Mouse (Mus musculus) embryonic facial prominence, embryonic 15.5 days (tissue): Measurements from ENCODE around the gene Nfe2l1. TPM values are rescaled to one million over a fixed set of nuclear protein-coding genes. Genes with fewer than 3 reads are reported as not detected.

Experiments
- ATAC-seq: fragments of 200-750 bp; cut with Nextera tagmentation; 2 replicates; pipeline ENCODE4 v1.8.0; 2017; ENCODE audit warnings: low read depth, moderate TSS enrichment; ENCODE audit not compliant: insufficient number of reproducible peaks, low FRiP score, low TSS enrichment
- H3K27ac ChIP-seq: fragments of 300-500 bp; sonication (generic); replicated peaks from 2 replicates; pipeline ENCODE4 v1.5.1; 2015; ENCODE audit warnings: mild to moderate bottlenecking, inconsistent platforms
- H3K27me3 ChIP-seq: fragments of 300-500 bp; sonication (generic); 2 replicates; pipeline ENCODE4 v1.6.1; 2015; ENCODE audit warnings: inconsistent platforms
- H3K36me3 ChIP-seq: fragments of 300-500 bp; sonication (generic); 2 replicates; pipeline ENCODE4 v1.6.1; 2015; ENCODE audit warnings: mild to moderate bottlenecking, inconsistent platforms
- H3K4me1 ChIP-seq: fragments of 300-500 bp; sonication (generic); 2 replicates; pipeline ENCODE4 v1.6.1; 2015; ENCODE audit warnings: inconsistent platforms
- H3K4me2 ChIP-seq: fragments of 300-500 bp; sonication (generic); replicated peaks from 2 replicates; pipeline ENCODE4 v1.6.1; 2015; ENCODE audit warnings: mild to moderate bottlenecking, inconsistent platforms
- H3K4me3 ChIP-seq: fragments of 300-500 bp; sonication (generic); replicated peaks from 2 replicates; pipeline ENCODE4 v1.5.1; 2015; ENCODE audit warnings: mild to moderate bottlenecking, inconsistent platforms
- H3K9ac ChIP-seq: fragments of 300-500 bp; sonication (generic); 2 replicates; pipeline ENCODE4 v1.6.1; 2015; ENCODE audit warnings: inconsistent platforms
- H3K9me3 ChIP-seq: fragments of 300-500 bp; sonication (generic); replicated peaks from 2 replicates; pipeline ENCODE4 v1.6.1; 2016; ENCODE audit warnings: inconsistent platforms
- WGBS: fragments of 180-500 bp; shearing (Covaris S2); methylation state at CpG from one replicate; pipeline ENCODE4 v1.1.7; 2015; 5-methylcytosine and 5-hydroxymethylcytosine counted together
- polyA plus RNA-seq: library from polyadenylated mRNA; unstranded; fragments of >200 nt; fragmentation: Nextera tagmentation; extraction: Ambion mirVana; gene quantifications from 2 replicates; pipeline ENCODE4 v1.2.1, GENCODE M21; 2015

Gene Nfe2l1
- polyA plus RNA-seq, 1 experiment from 2014 or later: 71.7 TPM

DNA sequence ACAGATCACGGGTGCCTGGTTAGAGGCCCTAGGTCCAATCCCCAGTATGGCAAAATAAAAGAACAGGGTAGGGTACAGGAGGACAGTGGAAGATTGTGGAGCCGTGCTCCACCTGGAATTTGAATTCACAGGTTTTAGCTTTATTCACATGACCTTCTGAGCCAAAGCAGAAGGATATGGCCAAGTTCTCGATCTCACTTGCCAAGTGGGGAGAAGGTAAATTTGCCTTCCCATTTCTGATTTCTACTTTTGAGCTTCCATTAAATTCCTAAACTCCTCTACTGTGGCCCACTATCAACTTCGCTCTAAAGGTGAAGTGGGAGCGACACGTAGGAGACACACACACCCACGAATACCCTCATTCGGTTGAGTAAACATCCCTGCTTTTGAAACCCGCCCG, 887 bp downstream of the Nfe2l1 start:
- peaks cover 15% of the 10 kb centered on the region for H3K36me3 ChIP-seq
- no peak for ATAC-seq
- H3K4me3 ChIP-seq: peak overlapping the region; percentile 98
- H3K27me3 ChIP-seq: no peaks in the 10 kb centered on the region
- H3K9me3 ChIP-seq: no peaks in the 10 kb centered on the region
- peaks cover 53% of the 10 kb centered on the region for H3K4me1 ChIP-seq
- H3K9ac ChIP-seq: peak overlapping the region; percentile 89
- peak overlapping the region; percentile 99 for H3K27ac ChIP-seq
- WGBS: 11% methylated on average over 10 of the region's 10 CpGs
- H3K4me2 ChIP-seq: peak overlapping the region; percentile 61

DNA sequence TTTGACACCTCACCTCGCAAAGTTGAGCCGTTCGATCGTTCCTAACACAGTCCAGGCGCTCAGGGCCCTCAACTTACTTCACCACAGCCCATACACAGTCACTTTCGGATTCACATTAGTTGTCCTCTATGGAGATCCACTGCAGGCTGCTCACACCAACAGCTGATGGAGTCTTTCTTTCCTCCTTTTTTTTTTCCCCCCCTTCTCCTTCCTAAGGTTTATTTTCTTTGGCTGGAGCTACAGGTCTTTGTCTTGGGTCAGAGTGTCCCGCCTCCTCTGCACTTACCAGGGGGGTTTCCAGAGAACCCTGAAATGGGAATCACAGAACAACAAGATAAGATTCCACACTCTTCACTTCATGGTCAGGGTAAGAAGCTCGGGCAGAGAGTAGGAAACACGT, 1.9 kb downstream of the Nfe2l1 start:
- Histone ChIP-seq H3K36me3 (peaks cover 15% of the 10 kb centered on the region), H3K9ac (no peak overlapping the region; the same call in 1 of the 2 replicates), H3K27ac (peak overlapping the region; percentile 34), H3K9me3 (no peaks in the 10 kb centered on the region), H3K27me3 (no peaks in the 10 kb centered on the region), H3K4me2 (peak overlapping the region; percentile 87), H3K4me3 (peak overlapping the region; percentile 9; the same call in 1 of the 2 replicates), H3K4me1 (peaks cover 62% of the 10 kb centered on the region)
- ATAC-seq: no peak
- 73% methylated on average over 9 of the region's 9 CpGs for WGBS

DNA sequence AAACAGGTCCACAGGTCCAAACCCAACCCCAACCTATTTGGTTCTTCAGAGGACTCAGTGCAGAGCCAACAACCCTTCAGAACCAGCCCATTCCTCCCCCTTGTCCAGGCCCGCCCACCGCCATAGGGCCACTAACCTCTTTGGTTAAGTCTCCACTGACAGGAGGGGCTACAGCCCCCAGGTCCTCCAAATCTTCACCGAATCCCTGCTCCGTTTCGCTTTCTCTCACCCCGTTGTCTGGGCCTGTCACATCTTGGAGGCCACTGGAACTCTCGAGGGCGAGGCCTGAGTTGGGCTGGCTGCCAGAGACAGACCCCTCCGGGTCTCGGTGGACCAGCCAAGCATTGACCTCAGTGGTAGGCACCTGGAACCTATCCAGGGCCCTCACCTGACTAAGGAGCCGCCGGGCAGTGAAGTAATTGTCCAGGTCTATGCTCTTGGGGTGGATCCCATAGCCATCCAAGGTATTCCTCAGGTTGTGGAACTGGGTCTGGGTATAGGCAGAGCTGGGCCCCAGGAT, 2.6 kb downstream of the Nfe2l1 start:
- Histone ChIP-seq H3K4me3 (peak overlapping the region; percentile 18), H3K9me3 (no peaks in the 10 kb centered on the region), H3K27ac (peak overlapping the region; percentile 45; the same call in 1 of the 2 replicates), H3K4me1 (peaks cover 67% of the 10 kb centered on the region), H3K27me3 (no peaks in the 10 kb centered on the region), H3K36me3 (peaks cover 19% of the 10 kb centered on the region), H3K9ac (no peak overlapping the region), H3K4me2 (peak overlapping the region; percentile 87)
- 77% methylated on average over 12 of the region's 12 CpGs for WGBS
- ATAC-seq: no peak

DNA sequence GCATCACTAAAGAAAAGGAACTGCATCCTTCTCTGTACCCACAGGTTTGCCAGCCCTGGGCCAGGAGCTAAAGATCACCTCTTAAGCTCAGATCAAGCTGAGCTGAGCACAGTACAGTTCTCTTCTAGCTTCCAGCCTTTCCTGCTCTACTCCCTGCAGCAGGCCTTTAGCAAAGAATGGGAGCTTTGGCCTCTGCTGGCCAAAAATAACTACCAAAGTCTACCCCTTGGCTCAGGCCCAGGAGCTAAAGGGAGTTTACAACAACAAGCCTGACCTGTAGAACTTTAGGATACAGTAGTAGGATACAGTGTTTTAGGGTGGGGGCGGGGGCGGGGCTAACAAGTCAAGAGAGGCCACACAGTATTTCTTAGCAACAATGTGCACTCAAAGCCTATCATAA, 3.3 kb downstream of the Nfe2l1 start:
- peak overlapping the region; percentile 18 for H3K4me3 ChIP-seq
- no peak for ATAC-seq
- H3K36me3 ChIP-seq: peaks cover 26% of the 10 kb centered on the region
- H3K4me2 ChIP-seq: peak overlapping the region; percentile 87
- H3K4me1 ChIP-seq: peaks cover 67% of the 10 kb centered on the region
- no peaks in the 10 kb centered on the region for H3K9me3 ChIP-seq
- peak overlapping the region; percentile 45 for H3K27ac ChIP-seq
- H3K9ac ChIP-seq: no peak overlapping the region
- no peaks in the 10 kb centered on the region for H3K27me3 ChIP-seq
- WGBS: 78% methylated on average over 2 of the region's 2 CpGs

DNA sequence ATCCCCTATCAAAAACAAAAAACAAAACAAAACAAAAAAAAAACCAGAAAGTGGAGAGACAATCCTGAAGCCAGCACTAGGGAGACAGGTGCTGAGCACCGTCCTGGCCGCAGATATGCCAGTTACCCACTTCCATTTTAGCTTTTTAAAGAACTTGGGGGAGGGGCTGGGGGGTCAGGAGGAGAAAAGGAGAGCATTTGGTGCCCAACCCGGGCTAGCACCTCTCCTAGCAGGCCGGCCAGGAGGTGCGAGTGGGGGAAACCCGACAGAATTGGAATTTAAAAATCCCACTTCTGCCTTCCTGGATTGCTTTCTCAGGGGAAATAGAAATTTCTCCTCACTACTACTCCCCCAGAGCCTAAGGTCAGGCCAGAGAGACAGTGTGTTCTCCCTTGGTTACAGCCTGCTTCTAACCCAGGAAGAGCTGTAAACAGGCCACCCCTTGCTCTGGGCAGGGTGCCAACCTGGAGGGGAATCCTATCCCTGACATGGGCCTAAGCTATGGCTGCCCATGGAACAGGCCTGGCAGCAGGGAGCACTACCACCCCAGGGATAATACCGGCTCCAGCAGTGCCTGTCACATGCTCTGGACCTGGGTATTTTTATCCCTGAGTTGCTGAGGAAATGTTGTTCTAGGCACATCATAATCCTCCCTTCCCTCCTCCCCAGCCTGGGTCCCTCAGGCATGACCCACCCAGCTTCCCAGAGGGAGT, 4.8 kb downstream of the Nfe2l1 start:
- no peaks in the 10 kb centered on the region for H3K27me3 ChIP-seq
- no peak overlapping the region; the same call in 1 of the 2 replicates for H3K9ac ChIP-seq
- H3K27ac ChIP-seq: peak overlapping the region; percentile 83
- no peaks in the 10 kb centered on the region for H3K9me3 ChIP-seq
- peak overlapping the region; percentile 50 for H3K4me3 ChIP-seq
- ATAC-seq: no peak
- WGBS: 37% methylated on average over 7 of the region's 7 CpGs
- peaks cover 41% of the 10 kb centered on the region for H3K36me3 ChIP-seq
- peaks cover 63% of the 10 kb centered on the region for H3K4me1 ChIP-seq
- H3K4me2 ChIP-seq: peak overlapping the region; percentile 87

DNA sequence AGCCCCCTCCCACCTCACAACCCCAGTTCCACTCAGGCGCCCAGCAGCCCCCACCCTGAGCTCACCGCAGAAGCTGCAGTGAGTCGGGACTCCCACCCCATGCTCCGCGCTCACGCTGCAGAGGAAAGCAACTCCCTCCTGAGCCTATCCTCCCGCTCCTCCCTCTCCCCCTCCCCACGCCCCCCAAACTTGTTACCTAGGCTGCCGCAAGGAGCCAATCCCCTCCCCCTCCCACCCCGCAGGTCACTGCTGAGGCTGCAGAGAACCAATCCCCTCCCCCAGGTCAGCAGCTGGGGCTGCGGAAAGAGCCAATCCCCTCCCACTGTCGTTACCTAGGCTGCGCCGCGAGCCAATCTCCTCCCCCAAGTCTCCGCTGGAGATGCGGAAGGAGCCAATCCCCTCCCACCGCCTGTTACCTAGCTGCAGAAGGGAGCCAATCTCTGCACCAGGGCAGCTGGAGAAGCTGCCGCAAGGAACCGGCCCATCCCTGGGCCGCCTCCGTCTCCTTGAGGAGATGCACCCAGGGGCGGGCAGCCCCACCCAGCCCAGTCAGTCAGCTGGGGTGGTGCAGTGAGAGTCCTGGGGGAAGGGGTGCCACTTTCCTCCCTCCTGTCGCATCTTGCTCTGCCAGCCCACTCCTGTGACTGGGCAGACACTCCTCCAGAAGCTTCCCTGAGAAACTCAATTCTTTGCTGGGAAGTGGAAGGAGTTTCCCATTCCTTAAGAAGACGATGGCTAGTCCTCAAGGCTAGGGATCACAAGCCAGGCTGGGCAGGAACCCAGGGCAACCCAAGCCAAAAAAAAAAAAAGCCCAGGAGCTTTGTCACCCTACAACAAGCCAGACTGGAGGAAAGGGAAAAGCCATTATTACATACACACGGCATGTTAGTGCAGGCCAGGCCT, 5.6 kb downstream of the Nfe2l1 start:
- H3K27me3 ChIP-seq: no peaks in the 10 kb centered on the region
- peak overlapping the region; percentile 83 for H3K27ac ChIP-seq
- 1% methylated on average over 26 of the region's 26 CpGs for WGBS
- H3K4me1 ChIP-seq: peaks cover 62% of the 10 kb centered on the region
- H3K9ac ChIP-seq: peak overlapping the region; percentile 31
- ATAC-seq: peak; percentile 85
- H3K4me2 ChIP-seq: peak overlapping the region; percentile 87
- H3K4me3 ChIP-seq: peak overlapping the region; percentile 50
- peaks cover 49% of the 10 kb centered on the region for H3K36me3 ChIP-seq
- H3K9me3 ChIP-seq: no peaks in the 10 kb centered on the region

DNA sequence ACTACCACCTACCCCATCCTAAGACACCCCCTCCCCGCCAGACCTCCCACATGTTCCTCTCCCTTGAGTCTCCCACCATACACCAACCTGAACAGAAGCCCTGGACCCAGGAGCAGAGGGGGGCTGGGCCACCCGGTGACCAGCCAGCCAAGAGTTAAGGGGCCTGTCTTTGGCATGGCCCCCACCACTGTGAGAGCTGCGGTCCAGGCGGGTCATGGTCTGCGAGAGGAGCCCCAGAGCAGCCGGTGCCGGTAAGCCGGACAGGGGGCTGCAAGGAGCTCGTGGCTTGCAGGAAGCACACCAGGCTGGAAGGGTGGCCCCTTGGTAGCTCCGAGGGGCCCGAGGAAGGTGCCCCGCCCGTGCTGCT, 6.3 kb downstream of the Nfe2l1 start:
- Histone ChIP-seq H3K27me3 (no peaks in the 10 kb centered on the region), H3K36me3 (peaks cover 56% of the 10 kb centered on the region), H3K27ac (peak overlapping the region; percentile 83), H3K9ac (peak overlapping the region; percentile 31), H3K4me3 (peak overlapping the region; percentile 50), H3K4me1 (peaks cover 57% of the 10 kb centered on the region), H3K4me2 (peak overlapping the region; percentile 87), H3K9me3 (no peaks in the 10 kb centered on the region)
- WGBS: 6% methylated on average over 13 of the region's 13 CpGs
- ATAC-seq: peak; percentile 17; the same call in 1 of the 2 replicates

DNA sequence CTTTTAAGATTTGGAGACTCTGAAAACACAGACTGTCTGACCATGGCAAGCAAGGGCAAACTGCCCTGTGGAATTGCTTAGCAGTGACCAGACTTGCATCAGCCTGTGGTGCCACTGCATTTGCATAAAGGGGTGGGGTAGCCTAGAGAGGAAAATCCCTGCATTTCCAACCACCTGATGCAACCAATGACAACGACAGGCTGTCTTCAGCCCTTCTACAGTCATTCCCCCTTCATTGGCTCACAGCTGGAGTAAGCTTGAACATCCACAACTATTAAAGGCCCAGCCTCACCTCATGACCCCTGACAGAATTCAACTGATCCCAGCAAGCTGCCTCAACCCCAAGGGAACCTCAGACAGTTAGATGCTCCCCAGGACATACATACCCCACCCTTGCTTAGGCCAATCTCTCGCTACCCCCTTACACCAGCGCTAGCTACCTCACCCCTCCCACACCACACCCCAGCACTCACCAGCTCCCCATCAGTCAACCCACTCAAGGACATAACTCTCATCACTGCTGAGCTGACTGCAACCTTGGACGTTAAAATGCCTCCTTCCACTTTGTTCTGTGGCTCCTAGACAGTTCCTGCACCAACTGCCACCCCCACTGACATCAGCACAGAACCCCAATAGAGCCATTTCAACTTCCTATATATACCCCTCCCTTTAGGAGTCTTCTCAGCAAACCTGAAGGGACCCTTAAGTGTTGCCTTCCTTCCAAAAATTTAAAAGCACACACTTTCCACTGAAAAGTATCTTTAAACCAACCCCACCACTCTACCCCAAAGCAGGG, 6.9 kb downstream of the Nfe2l1 start:
- Histone ChIP-seq H3K9ac (no peak overlapping the region), H3K27me3 (no peaks in the 10 kb centered on the region), H3K36me3 (peaks cover 62% of the 10 kb centered on the region), H3K9me3 (no peaks in the 10 kb centered on the region), H3K4me3 (peak overlapping the region; percentile 50), H3K4me1 (peaks cover 52% of the 10 kb centered on the region), H3K4me2 (peak overlapping the region; percentile 87), H3K27ac (peak overlapping the region; percentile 83; the same call in 1 of the 2 replicates)
- no peak for ATAC-seq
- WGBS: 37% methylated on average over 4 of the region's 4 CpGs

DNA sequence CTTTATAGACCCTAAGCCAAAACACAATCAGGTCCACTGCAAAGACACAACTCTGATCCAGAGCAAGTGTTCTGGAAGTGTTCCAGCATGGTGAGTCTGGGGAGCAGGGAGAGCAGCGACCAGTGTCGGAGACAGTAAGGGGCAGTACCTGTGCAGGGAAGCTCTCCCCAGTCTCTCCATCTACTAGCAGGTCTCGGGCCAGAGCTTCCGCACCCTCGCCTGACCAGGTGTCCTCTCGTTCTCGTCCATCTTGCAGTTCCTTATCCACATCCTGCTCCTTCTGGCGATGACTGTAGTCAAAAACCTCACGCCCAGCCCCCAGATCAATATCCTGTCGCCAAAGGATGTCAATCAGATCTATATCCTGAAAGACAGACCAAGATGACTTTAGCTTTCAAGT, 7.8 kb downstream of the Nfe2l1 start:
- H3K36me3 ChIP-seq: peaks cover 67% of the 10 kb centered on the region
- ATAC-seq: no peak
- H3K4me1 ChIP-seq: peaks cover 43% of the 10 kb centered on the region
- H3K9ac ChIP-seq: no peak overlapping the region
- no peaks in the 10 kb centered on the region for H3K27me3 ChIP-seq
- 92% methylated on average over 10 of the region's 10 CpGs for WGBS
- H3K9me3 ChIP-seq: no peaks in the 10 kb centered on the region
- no peak overlapping the region for H3K4me2 ChIP-seq
- H3K27ac ChIP-seq: no peak overlapping the region
- H3K4me3 ChIP-seq: no peak overlapping the region

DNA sequence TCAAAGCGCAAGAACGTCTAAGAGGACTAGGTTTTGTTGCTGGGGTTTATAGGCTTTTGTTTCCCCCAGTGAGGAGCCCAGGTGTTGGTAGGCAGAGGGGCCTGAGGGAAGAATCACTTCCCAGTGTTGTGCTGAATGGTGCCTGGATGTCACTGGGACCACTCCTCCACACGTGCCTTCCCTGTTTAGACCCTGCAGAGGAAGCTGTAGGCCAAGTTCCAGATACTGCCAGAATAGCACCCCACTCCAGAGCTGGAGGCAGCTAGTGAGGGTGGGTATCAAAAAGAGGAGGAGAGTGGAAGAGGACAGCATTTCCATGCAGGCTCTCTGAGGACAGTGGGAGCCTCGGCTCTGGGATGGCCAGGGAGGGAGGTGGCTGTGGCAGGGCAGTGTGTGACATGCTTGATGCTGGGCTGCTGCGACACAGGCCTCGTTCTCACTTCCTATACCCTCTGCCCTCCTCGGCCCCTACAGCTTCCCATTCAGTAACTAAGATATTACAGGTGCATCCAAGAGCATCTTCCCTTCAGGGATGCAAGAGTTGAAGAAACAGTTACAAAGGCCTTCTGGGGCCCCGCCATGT, 11.5 kb downstream of the Nfe2l1 start:
- Histone ChIP-seq H3K9ac (no peak overlapping the region), H3K27me3 (no peaks in the 10 kb centered on the region), H3K4me3 (no peak overlapping the region), H3K27ac (no peak overlapping the region), H3K36me3 (peaks cover 76% of the 10 kb centered on the region), H3K4me2 (no peak overlapping the region), H3K4me1 (peaks cover 8% of the 10 kb centered on the region), H3K9me3 (no peaks in the 10 kb centered on the region)
- 83% methylated on average over 8 of the region's 8 CpGs for WGBS
- ATAC-seq: no peak
